Mouse (Mus musculus): ENCODE data around the gene P4ha1. TPM values are rescaled to one million over a fixed set of nuclear protein-coding genes. Genes with fewer than 3 reads are reported as not detected.

P4ha1 gene
- polyA plus RNA-seq, 1 experiment: 7.1 TPM

DNA sequence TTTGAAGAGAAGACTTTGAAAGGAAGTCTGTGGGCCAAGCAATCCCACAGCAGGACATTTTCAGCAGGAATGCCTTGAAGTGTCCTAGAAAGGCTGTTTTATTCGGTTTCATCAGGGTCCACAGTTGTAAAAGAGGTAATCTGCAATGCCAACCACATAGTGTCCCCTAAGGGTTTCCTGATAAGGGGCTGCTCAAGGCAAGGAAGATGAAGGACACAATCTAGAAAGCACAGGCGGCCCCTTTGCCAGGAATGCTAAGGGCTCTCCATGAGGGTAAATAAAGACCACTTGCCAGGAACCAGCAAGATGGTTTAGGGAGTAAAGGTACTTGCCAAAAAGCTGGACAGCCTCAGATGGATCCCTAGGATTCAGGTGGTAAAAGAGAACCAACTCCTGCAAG is 35.8 kb upstream of the P4ha1 start:
- DNase-seq (ENCODE audit: low read depth in 1 of 2, low spot score in 2 of 2): no peak
- no peaks in the 10 kb centered on the region for H3K36me3 ChIP-seq (ENCODE audit: control insufficient read depth, insufficient read depth, low read length)
- 81% methylated on average over 2 of the region's 2 CpGs for WGBS
- no peak overlapping the region for H3K27ac ChIP-seq (ENCODE audit: insufficient read depth, low read length)
- H3K27me3 ChIP-seq (ENCODE audit: control insufficient read depth, insufficient read depth, low read length): no peaks in the 10 kb centered on the region
- H3K4me1 ChIP-seq (ENCODE audit: control insufficient read depth, insufficient read depth, insufficient read length): no peaks in the 10 kb centered on the region
- TF ChIP-seq POLR2A (IDR thresholded peaks at IDR 0.05; ENCODE audit: low read depth, low read length) (no peak), CTCF (IDR thresholded peaks at IDR 0.05; ENCODE audit: extremely low read depth, insufficient read depth, insufficient read length, insufficient replicate concordance) (no peak)
- no peak overlapping the region for H3K4me3 ChIP-seq (ENCODE audit: extremely low read depth, insufficient read depth, insufficient read length)

GRCm38 (mm10) chr10:59287662-59288061 is 35.4 kb upstream of the P4ha1 start:
- 84% methylated on average over 3 of the region's 3 CpGs for WGBS
- H3K27me3 ChIP-seq (ENCODE audit: control insufficient read depth, insufficient read depth, low read length): no peaks in the 10 kb centered on the region

DNA sequence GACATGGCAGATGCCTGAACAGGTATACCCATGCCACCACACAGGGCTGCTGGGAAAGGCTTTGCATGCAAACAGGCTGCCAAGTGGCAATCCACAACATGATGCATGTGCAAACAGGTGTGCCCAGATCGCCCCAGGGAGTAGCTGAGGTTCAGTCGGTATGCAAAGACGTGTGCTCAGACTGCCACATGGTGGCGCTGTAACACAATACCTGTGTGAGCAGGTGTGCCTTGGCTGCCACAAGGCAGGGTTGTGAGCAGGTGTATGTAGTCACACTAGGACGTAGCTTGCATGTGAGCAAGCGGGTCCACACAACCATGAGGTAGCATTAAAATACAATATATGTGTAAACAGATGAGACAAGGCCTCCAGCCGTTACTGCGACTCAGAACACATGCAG is 34.0 kb upstream of the P4ha1 start:
- H3K4me3 ChIP-seq (ENCODE audit: extremely low read depth, insufficient read depth, insufficient read length): no peak overlapping the region
- no peak for DNase-seq (ENCODE audit: low read depth in 1 of 2, low spot score in 2 of 2)
- no peaks in the 10 kb centered on the region for H3K36me3 ChIP-seq (ENCODE audit: control insufficient read depth, insufficient read depth, low read length)
- no peak for TF ChIP-seq POLR2A (IDR thresholded peaks at IDR 0.05; ENCODE audit: low read depth, low read length)
- peak; percentile 32; the same call in 1 of the 2 replicates for TF ChIP-seq CTCF (IDR thresholded peaks at IDR 0.05; ENCODE audit: extremely low read depth, insufficient read depth, insufficient read length, insufficient replicate concordance)
- 77% methylated on average over 8 of the region's 8 CpGs for WGBS
- H3K4me1 ChIP-seq (ENCODE audit: control insufficient read depth, insufficient read depth, insufficient read length): no peaks in the 10 kb centered on the region
- H3K27me3 ChIP-seq (ENCODE audit: control insufficient read depth, insufficient read depth, low read length): no peaks in the 10 kb centered on the region
- H3K27ac ChIP-seq (ENCODE audit: insufficient read depth, low read length): no peak overlapping the region

More at GRCm38 (mm10) chr10:59287662-59288061, 35.4 kb upstream of the P4ha1 start:
- no peak for DNase-seq (ENCODE audit: low read depth in 1 of 2, low spot score in 2 of 2)
- Histone ChIP-seq H3K36me3 (ENCODE audit: control insufficient read depth, insufficient read depth, low read length) (no peaks in the 10 kb centered on the region), H3K4me3 (ENCODE audit: extremely low read depth, insufficient read depth, insufficient read length) (no peak overlapping the region), H3K4me1 (ENCODE audit: control insufficient read depth, insufficient read depth, insufficient read length) (no peaks in the 10 kb centered on the region), H3K27ac (ENCODE audit: insufficient read depth, low read length) (no peak overlapping the region)
- TF ChIP-seq POLR2A (IDR thresholded peaks at IDR 0.05; ENCODE audit: low read depth, low read length): no peak

DNA sequence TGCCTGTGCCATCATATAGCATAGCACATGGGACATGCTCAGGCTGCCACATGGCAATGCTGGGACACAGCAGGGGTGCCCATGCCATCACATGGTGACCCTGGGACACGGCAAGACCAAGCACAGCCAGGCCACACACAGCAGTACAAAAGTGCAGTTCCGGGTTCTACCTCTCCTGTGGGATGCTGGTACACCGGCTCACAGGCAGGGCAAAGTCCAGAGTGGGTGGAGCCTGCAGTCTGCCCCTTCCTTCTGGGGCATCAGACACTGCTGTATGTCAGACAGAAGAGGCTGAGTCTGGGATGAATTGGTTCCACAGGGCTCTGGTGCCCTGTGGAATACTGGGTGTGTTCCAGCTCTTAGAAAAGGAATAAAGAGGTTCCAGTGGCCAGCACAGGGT is 31.6 kb upstream of the P4ha1 start:
- no peak for TF ChIP-seq POLR2A (IDR thresholded peaks at IDR 0.05; ENCODE audit: low read depth, low read length)
- TF ChIP-seq CTCF (IDR thresholded peaks at IDR 0.05; ENCODE audit: extremely low read depth, insufficient read depth, insufficient read length, insufficient replicate concordance): no peak
- Histone ChIP-seq H3K4me3 (ENCODE audit: extremely low read depth, insufficient read depth, insufficient read length) (no peak overlapping the region), H3K27ac (ENCODE audit: insufficient read depth, low read length) (no peak overlapping the region), H3K27me3 (ENCODE audit: control insufficient read depth, insufficient read depth, low read length) (no peaks in the 10 kb centered on the region), H3K4me1 (ENCODE audit: control insufficient read depth, insufficient read depth, insufficient read length) (no peaks in the 10 kb centered on the region), H3K36me3 (ENCODE audit: control insufficient read depth, insufficient read depth, low read length) (no peaks in the 10 kb centered on the region)
- DNase-seq (ENCODE audit: low read depth in 1 of 2, low spot score in 2 of 2): no peak
- 74% methylated on average over 3 of the region's 3 CpGs for WGBS

- WGBS: 79% methylated on average over 7 of the region's 7 CpGs
- Histone ChIP-seq H3K27me3 (ENCODE audit: control insufficient read depth, insufficient read depth, low read length) (no peaks in the 10 kb centered on the region), H3K36me3 (ENCODE audit: control insufficient read depth, insufficient read depth, low read length) (no peaks in the 10 kb centered on the region), H3K27ac (ENCODE audit: insufficient read depth, low read length) (no peak overlapping the region), H3K4me1 (ENCODE audit: control insufficient read depth, insufficient read depth, insufficient read length) (no peaks in the 10 kb centered on the region), H3K4me3 (ENCODE audit: extremely low read depth, insufficient read depth, insufficient read length) (no peak overlapping the region)
- no peak for DNase-seq (ENCODE audit: low read depth in 1 of 2, low spot score in 2 of 2)
- no peak for TF ChIP-seq POLR2A (IDR thresholded peaks at IDR 0.05; ENCODE audit: low read depth, low read length)
- TF ChIP-seq CTCF (IDR thresholded peaks at IDR 0.05; ENCODE audit: extremely low read depth, insufficient read depth, insufficient read length, insufficient replicate concordance): no peak
Observed at GRCm38 (mm10) chr10:59292079-59292478, 31.0 kb upstream of the P4ha1 start.

GRCm38 (mm10) chr10:59292558-59292957 is 30.5 kb upstream of the P4ha1 start:
- Histone ChIP-seq H3K4me3 (ENCODE audit: extremely low read depth, insufficient read depth, insufficient read length) (no peak overlapping the region), H3K27ac (ENCODE audit: insufficient read depth, low read length) (no peak overlapping the region), H3K4me1 (ENCODE audit: control insufficient read depth, insufficient read depth, insufficient read length) (no peaks in the 10 kb centered on the region), H3K27me3 (ENCODE audit: control insufficient read depth, insufficient read depth, low read length) (no peaks in the 10 kb centered on the region), H3K36me3 (ENCODE audit: control insufficient read depth, insufficient read depth, low read length) (no peaks in the 10 kb centered on the region)
- peak; percentile 44; the same call in 1 of the 2 replicates for TF ChIP-seq CTCF (IDR thresholded peaks at IDR 0.05; ENCODE audit: extremely low read depth, insufficient read depth, insufficient read length, insufficient replicate concordance)
- TF ChIP-seq POLR2A (IDR thresholded peaks at IDR 0.05; ENCODE audit: low read depth, low read length): no peak
- 33% methylated on average over 4 of the region's 4 CpGs for WGBS
- peak; percentile 46 to 55 for DNase-seq (ENCODE audit: low read depth in 1 of 2, low spot score in 2 of 2)

- TF ChIP-seq CTCF (IDR thresholded peaks at IDR 0.05; ENCODE audit: extremely low read depth, insufficient read depth, insufficient read length, insufficient replicate concordance) (peak; percentile 63; the same call in 1 of the 2 replicates), POLR2A (IDR thresholded peaks at IDR 0.05; ENCODE audit: low read depth, low read length) (no peak)
- Histone ChIP-seq H3K4me3 (ENCODE audit: extremely low read depth, insufficient read depth, insufficient read length) (no peak overlapping the region), H3K36me3 (ENCODE audit: control insufficient read depth, insufficient read depth, low read length) (no peaks in the 10 kb centered on the region), H3K27ac (ENCODE audit: insufficient read depth, low read length) (no peak overlapping the region), H3K4me1 (ENCODE audit: control insufficient read depth, insufficient read depth, insufficient read length) (no peaks in the 10 kb centered on the region), H3K27me3 (ENCODE audit: control insufficient read depth, insufficient read depth, low read length) (no peaks in the 10 kb centered on the region)
- DNase-seq (ENCODE audit: low read depth in 1 of 2, low spot score in 2 of 2): peak; percentile 40 to 65
- WGBS: 47% methylated on average over 8 of the region's 8 CpGs
Observed at GRCm38 (mm10) chr10:59295241-59295811, 27.8 kb upstream of the P4ha1 start.

Measured in spleen, adult 2 months (tissue).